In genomic region chr3:154664636-154665035, GRCm38 (mm10) we compare ENCODE assay signal across 10 mouse cellular contexts. TPM values are rescaled to one million over a fixed set of nuclear protein-coding genes. Genes with fewer than 3 reads are reported as not detected.
DNase-seq lines count a peak whose midpoint lies in the region; ATAC-seq and TF ChIP-seq lines count a peak whose summit lies in the region.
"Had no signal": no experiment of that assay in that cellular context is flagged by ENCODE, and none has a peak within 500 bp of the region (broad histone marks: within the 10 kb centered on the region; RNA-seq: fewer than 3 reads in every experiment).

No protein-coding gene starts in this region.

- no peaks in the 10 kb centered on the region for H3K9me3 ChIP-seq in heart, embryonic 12.5 days (replicated peaks)
- no peaks in the 10 kb centered on the region for H3K9me3 ChIP-seq in midbrain, embryonic 10.5 days (replicated peaks)

- WGBS in heart, embryonic 12.5 days: 38% methylated on average over 4 of the region's 4 CpGs
- 30% methylated on average over 4 of the region's 4 CpGs for WGBS in thymus, adult 2 months
- 39% methylated on average over 4 of the region's 4 CpGs for WGBS in midbrain, embryonic 10.5 days

- H3K9ac ChIP-seq in heart, embryonic 12.5 days: no peak overlapping the region

- no peak for TF ChIP-seq CTCF in thymus, adult 2 months (IDR thresholded peaks at IDR 0.05; ENCODE audit: borderline replicate concordance, control insufficient read depth, extremely low read depth, insufficient read depth, low read length, poor library complexity)

- H3K27ac ChIP-seq in heart, embryonic 12.5 days (ENCODE audit: poor library complexity, severe bottlenecking): no peak overlapping the region
- H3K27ac ChIP-seq in thymus, adult 2 months (ENCODE audit: control insufficient read depth, insufficient read depth, low read length): peak overlapping the region; percentile 69
- H3K27ac ChIP-seq in midbrain, embryonic 10.5 days (replicated peaks): no peak overlapping the region

- no peaks in the 10 kb centered on the region for H3K36me3 ChIP-seq in heart, embryonic 12.5 days
- no peaks in the 10 kb centered on the region for H3K36me3 ChIP-seq in thymus, adult 2 months (ENCODE audit: control insufficient read depth, insufficient read depth, low read length)
- H3K36me3 ChIP-seq in midbrain, embryonic 10.5 days: no peaks in the 10 kb centered on the region

- peaks cover 51% of the 10 kb centered on the region for H3K27me3 ChIP-seq in heart, embryonic 12.5 days (replicated peaks)
- no peaks in the 10 kb centered on the region for H3K27me3 ChIP-seq in thymus, adult 2 months (ENCODE audit: control insufficient read depth, insufficient read depth, low read length)
- H3K27me3 ChIP-seq in midbrain, embryonic 10.5 days (ENCODE audit: low read depth, poor library complexity, severe bottlenecking): peaks cover 37% of the 10 kb centered on the region

- H3K4me2 ChIP-seq in heart, embryonic 12.5 days: peak overlapping the region; percentile 88

- no peak for DNase-seq in heart, adult 8-10 months (ENCODE audit: low spot score)
- DNase-seq in thymus, adult 2 months: no peak
- DNase-seq in thymus, postnatal 36 days: no peak
- no peak for DNase-seq in midbrain, embryonic 10.5 days (ENCODE audit: low spot score)
- no peak for DNase-seq in spleen, adult 12 weeks (ENCODE audit: low spot score)
- no peak for DNase-seq in thymus, postnatal 10 days (ENCODE audit: low spot score in 2 of 2)
- no peak for DNase-seq in thymus, postnatal 14 days
- DNase-seq: gastrocnemius, postnatal 36 days; lung, postnatal 14 days had no signal

- ATAC-seq in heart, embryonic 12.5 days (ENCODE audit: insufficient number of reproducible peaks, low FRiP score): no peak

- no peak overlapping the region for H3K4me3 ChIP-seq in heart, embryonic 12.5 days
- H3K4me3 ChIP-seq in thymus, adult 2 months (ENCODE audit: control insufficient read depth, insufficient read depth, low read length): no peak overlapping the region
- peak overlapping the region; percentile 59; the same call in 1 of the 2 replicates for H3K4me3 ChIP-seq in midbrain, embryonic 10.5 days

- TF ChIP-seq POLR2A in thymus, adult 2 months (IDR thresholded peaks at IDR 0.05; ENCODE audit: control insufficient read depth, extremely low read depth, insufficient read depth, low read length, poor library complexity): no peak

- peaks cover 10% of the 10 kb centered on the region for H3K4me1 ChIP-seq in heart, embryonic 12.5 days (replicated peaks)
- peaks cover 19% of the 10 kb centered on the region for H3K4me1 ChIP-seq in thymus, adult 2 months (replicated peaks; ENCODE audit: control insufficient read depth, insufficient read depth, low read length)
- peaks cover 14% of the 10 kb centered on the region for H3K4me1 ChIP-seq in midbrain, embryonic 10.5 days

RNA-seq across cellular contexts. Expression of gene Erich3, which starts 1.0 kb away (rescaled TPM):
- polyA plus RNA-seq in heart, embryonic 12.5 days (2016; fragmentation: Nextera tagmentation; extraction: Ambion mirVana): 0.22 and 0.24 TPM in 2 replicates
- under 1 TPM; 0.08 to 0.35 (median 0.20) TPM for total RNA-seq in heart, adult 8-10 months (2022)
- polyA plus RNA-seq in thymus, adult 2 months (2012; rRNA removed): 0.31 and 0.42 TPM in 2 replicates
- polyA plus RNA-seq in midbrain, embryonic 10.5 days (2016; fragmentation: Nextera tagmentation; extraction: Ambion mirVana): 0.58 and 0.76 TPM in 2 replicates
- total RNA-seq: gastrocnemius, postnatal 36 days had no signal
